Mouse (Mus musculus) fat pad, adult 2 months (tissue): Measurements from ENCODE around the gene Dtx3l.
"Not testable (repeated sequence)": the region's sequence is repeated elsewhere in the genome, so short reads cannot be mapped to it uniquely, and the experiment has no call there.

Experiments
- DNase-seq: peaks from one replicate; pipeline ENCODE4 v3.0.0-alpha.2; 2011; ENCODE audit warnings: low read depth, low spot score; ENCODE audit errors: extremely low read depth

Gene Dtx3l

DNA sequence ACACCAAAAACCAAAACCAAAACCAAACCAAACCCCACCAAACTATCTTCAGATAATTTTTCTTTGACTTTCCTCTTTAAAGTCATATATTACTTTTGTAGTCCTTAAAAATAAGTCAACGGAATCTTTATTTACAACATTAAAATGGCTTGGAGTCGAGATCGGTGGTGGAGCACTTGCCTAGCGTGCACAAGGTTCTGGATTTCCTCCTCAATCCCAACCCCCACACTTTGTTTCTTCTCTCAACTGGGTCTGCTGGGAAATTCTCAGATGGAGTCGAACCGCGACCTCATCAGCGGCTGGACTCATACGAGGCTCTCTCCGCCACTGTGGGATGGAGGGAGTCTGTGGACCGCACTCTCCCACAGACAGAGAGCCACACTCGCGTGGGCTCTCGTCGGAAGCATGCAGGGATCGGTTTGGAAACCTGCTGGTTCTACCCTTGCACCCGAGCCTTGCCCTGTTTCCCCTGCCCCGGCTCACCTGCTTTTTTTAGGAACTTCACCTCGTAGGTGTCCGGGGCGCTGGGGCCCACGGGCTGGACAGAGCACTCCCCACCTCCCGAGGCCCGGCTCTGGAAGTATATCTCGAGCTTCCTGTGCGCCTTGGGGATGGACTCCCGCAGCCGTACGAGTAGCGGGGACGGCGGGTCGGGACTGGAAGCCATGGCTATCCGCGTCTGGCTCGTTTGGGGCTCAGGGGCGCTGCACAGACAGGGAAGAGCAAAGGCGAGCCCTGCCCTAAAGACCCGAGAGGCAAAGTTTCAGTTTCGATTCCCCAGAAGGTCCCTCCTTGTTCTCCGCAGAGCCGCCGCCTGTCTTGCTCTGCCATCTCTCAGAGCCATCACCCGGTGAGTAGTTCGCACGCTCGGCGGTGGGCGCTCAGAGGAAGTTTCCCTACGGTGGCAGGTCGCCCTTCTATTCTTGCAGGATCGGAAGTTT lies at the start of gene Dtx3l, which contains the start of gene Parp9:
Gene Dtx3l, minus strand, starts transcription at position 941 of the 941 bp plus-strand sequence.
Gene Parp9, plus strand, starts transcription at position 260 of the 941 bp plus-strand sequence.
- no peak for DNase-seq

GRCm38 (mm10) chr16:35987930-35988329 lies 49.0 kb upstream of the Dtx3l start:
- no peak for DNase-seq

DNA sequence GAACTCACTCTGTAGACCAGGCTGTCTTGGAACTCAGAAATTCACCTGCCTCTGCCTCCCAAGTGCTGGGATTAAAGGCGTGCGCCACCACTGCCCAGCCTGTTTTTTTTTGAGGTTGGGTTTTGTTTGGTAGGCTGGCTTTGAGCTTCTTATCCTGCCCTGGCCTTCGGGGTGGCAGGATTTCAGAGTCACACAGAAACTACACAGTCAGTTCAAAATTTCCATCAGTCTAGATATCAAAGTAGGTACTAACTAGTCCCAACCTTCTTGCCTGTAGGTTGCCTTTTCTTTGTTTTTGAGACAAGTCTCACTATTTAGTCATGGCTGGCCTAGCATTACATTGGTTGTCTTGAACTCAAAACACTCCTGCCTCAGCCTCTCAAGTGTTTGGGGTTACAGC lies 45.5 kb upstream of the Dtx3l start:
- no peak for DNase-seq

- no peak for DNase-seq
Measured at GRCm38 (mm10) chr16:35983517-35984101, 44.7 kb upstream of the Dtx3l start.

GRCm38 (mm10) chr16:35982902-35983516 lies 44.1 kb upstream of the Dtx3l start:
- DNase-seq, result no peak

GRCm38 (mm10) chr16:35982506-35982901 lies 43.6 kb upstream of the Dtx3l start:
- no peak for DNase-seq

GRCm38 (mm10) chr16:35981363-35981821 lies 42.4 kb upstream of the Dtx3l start:
- peak; percentile 94 for DNase-seq

- not testable (repeated sequence) for DNase-seq
Measured at GRCm38 (mm10) chr16:35978450-35978849, 39.5 kb upstream of the Dtx3l start, which contains the start of gene Kpna1. TSS of gene Kpna1 (plus strand) at chr16:35978750.

GRCm38 (mm10) chr16:35974021-35974420 lies 35.1 kb upstream of the Dtx3l start:
- DNase-seq, result no peak

- DNase-seq, result no peak
Measured at GRCm38 (mm10) chr16:35968149-35968548, 29.2 kb upstream of the Dtx3l start.

- no peak for DNase-seq
Measured at GRCm38 (mm10) chr16:35967319-35967718, 28.4 kb upstream of the Dtx3l start.

DNA sequence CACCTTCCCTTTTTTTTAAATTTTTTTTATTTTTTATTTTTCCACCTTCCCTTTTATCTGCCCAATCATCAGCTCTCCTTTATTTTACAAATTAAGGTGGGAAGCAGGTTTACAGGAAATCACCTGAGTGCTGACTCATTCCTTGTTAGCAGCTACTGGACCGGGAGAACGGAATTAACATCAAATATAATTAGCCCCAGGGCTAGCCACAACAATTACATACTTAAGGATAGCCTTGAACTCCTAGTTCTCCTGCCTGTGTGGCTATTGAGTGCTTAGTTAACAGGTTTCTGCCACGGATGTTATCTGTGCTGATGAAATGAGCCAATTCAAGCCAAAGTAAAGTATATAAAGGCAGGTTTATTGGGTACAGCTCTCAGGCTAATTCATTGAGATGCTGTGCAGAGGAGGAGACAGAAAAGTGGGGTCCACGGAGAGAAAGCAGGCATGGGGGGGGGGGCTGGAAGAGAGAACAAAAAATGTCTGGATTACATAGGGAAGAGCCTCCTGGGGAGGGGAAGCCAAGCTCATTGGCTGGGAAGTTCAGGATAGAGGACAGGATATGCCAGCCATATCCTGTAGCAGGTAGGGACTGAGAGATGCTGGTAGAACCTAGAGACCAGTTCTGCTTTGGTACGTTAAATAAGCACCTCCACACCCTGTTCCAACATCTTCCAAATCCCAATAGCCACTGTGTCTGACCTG lies 27.6 kb upstream of the Dtx3l start:
- no peak for DNase-seq

GRCm38 (mm10) chr16:35965991-35966390 lies 27.0 kb upstream of the Dtx3l start:
- DNase-seq, result not testable (repeated sequence)

GRCm38 (mm10) chr16:35952628-35953130 lies 13.7 kb upstream of the Dtx3l start:
- DNase-seq, result no peak

GRCm38 (mm10) chr16:35951216-35951615 lies 12.3 kb upstream of the Dtx3l start:
- DNase-seq, result no peak

- DNase-seq, result no peak
Measured at GRCm38 (mm10) chr16:35949264-35949663, 10.3 kb upstream of the Dtx3l start.

DNA sequence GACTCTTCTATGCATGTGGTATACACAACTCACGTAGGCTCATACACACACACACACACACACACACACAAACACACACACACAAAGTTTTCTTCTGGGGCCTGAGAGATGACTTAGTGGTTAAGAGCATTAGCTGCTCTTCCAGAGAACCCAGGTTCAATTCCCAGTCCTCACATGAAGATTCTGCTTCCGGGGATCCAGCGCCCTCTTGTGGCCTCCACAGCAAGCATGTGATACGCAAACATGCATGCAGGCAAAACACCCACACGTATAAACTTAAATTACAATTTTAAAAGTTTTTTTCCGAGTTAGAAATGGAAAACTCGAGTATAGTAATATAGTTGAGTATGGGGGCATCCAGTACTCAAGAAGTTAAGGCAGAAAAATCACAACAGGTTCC lies 2.4 kb upstream of the Dtx3l start:
- no peak for DNase-seq

DNA sequence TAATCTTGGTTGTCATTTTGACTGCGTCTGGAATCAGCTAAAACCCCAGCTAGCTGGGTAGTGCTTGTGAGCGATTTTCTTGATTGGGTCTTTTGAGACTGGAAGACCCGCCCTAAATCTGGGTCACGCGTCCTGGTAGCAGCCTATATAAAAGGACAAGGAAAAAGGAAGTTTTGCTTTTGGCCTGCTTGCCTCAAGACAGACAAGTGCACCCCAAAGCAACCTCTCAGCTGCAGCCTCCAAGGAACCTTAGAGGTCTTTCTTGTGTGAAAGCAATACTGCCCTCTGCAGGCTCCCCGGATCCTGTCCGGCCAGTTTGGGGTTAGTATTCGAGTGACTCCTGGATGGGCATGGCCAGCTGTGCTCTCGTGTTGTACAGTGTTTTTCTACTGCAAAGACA lies 739 bp upstream of the Dtx3l start:
- DNase-seq, result no peak

GRCm38 (mm10) chr16:35939261-35939660 lies 310 bp upstream of the Dtx3l start:
- DNase-seq, result no peak

GRCm38 (mm10) chr16:35933181-35933580 lies 5.8 kb downstream of the Dtx3l start:
- no peak for DNase-seq
